ENCODE assay signal across 8 mouse cellular contexts in the genomic region with DNA sequence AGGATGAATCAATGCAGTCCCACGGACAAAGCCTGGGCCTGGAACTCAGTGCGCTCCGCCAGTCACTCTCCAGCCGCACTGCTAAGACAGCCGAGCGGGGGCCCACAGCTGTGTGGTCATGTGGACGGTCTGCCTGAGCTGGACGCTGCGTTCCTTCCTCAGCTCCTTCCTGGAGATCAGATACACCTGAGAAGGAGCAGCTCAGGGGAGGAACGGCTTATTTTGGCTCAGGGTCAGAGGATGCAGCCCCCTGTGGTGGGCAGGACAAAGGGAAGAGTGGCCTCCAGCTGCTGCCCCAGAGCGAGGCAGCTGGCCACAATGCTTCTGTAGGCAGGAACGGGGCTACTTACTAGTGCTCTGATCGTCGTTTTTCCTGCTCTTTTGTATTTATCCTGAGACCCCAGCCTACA. TPM values are rescaled to one million over a fixed set of nuclear protein-coding genes. Genes with fewer than 3 reads are reported as not detected.
DNase-seq lines count a peak whose midpoint lies in the region; ATAC-seq lines count a peak whose summit lies in the region.

No protein-coding gene starts in this region.

- DNase-seq in liver, embryonic 11.5 days (ENCODE audit: low spot score): peak; percentile 44
- DNase-seq in liver: no peak
- peak; percentile 44 for DNase-seq in forebrain, embryonic 10.5 days (ENCODE audit: extremely low spot score, low spot score)
- no peak for DNase-seq in left cerebral cortex, adult 11 months (ENCODE audit: low spot score)
- no peak for DNase-seq in natural killer cell, adult 2 months (ENCODE audit: low spot score in 2 of 2)
- no peak for DNase-seq in ovary, postnatal 14 days (ENCODE audit: low spot score)

- H3K27me3 ChIP-seq in liver, embryonic 11.5 days (replicated peaks; ENCODE audit: control insufficient read depth, insufficient read depth, low read length): no peaks in the 10 kb centered on the region
- H3K27me3 ChIP-seq in forebrain, embryonic 10.5 days (ENCODE audit: poor library complexity, severe bottlenecking): peaks cover 25% of the 10 kb centered on the region
- no peaks in the 10 kb centered on the region for H3K27me3 ChIP-seq in intestine, embryonic 16.5 days (replicated peaks; ENCODE audit: control insufficient read depth, insufficient read depth, low read length)
- H3K27me3 ChIP-seq in neural tube, embryonic 15.5 days (replicated peaks): no peaks in the 10 kb centered on the region

- no peak for ATAC-seq in liver, embryonic 11.5 days (replicated peaks; ENCODE audit: low FRiP score)
- ATAC-seq in intestine, embryonic 16.5 days: peak; percentile 52; the same call in 1 of the 2 replicates
- no peak; the same call in 1 of the 2 replicates for ATAC-seq in neural tube, embryonic 15.5 days (ENCODE audit: low FRiP score)

- no peak overlapping the region for H3K4me3 ChIP-seq in liver, embryonic 11.5 days (ENCODE audit: low read depth, low read length)
- H3K4me3 ChIP-seq in forebrain, embryonic 10.5 days: peak overlapping the region; percentile 38
- H3K4me3 ChIP-seq in intestine, embryonic 16.5 days (ENCODE audit: low read length): peak overlapping the region; percentile 17
- no peak overlapping the region; the same call in 1 of the 2 replicates for H3K4me3 ChIP-seq in neural tube, embryonic 15.5 days (replicated peaks)

- no peaks in the 10 kb centered on the region for H3K9me3 ChIP-seq in liver, embryonic 11.5 days (ENCODE audit: control insufficient read depth, low read length)
- no peaks in the 10 kb centered on the region for H3K9me3 ChIP-seq in forebrain, embryonic 10.5 days
- H3K9me3 ChIP-seq in intestine, embryonic 16.5 days (ENCODE audit: control insufficient read depth, low read length): no peaks in the 10 kb centered on the region
- H3K9me3 ChIP-seq in neural tube, embryonic 15.5 days (replicated peaks): no peaks in the 10 kb centered on the region

- H3K4me1 ChIP-seq in liver, embryonic 11.5 days (replicated peaks; ENCODE audit: control insufficient read depth, insufficient read depth, low read length): no peaks in the 10 kb centered on the region
- peaks cover 33% of the 10 kb centered on the region for H3K4me1 ChIP-seq in forebrain, embryonic 10.5 days
- no peaks in the 10 kb centered on the region for H3K4me1 ChIP-seq in intestine, embryonic 16.5 days (ENCODE audit: control insufficient read depth, insufficient read depth, low read length)
- H3K4me1 ChIP-seq in neural tube, embryonic 15.5 days: peaks cover 10% of the 10 kb centered on the region

- H3K36me3 ChIP-seq in liver, embryonic 11.5 days (ENCODE audit: control insufficient read depth, insufficient read depth, low read length): no peaks in the 10 kb centered on the region
- peaks cover 5% of the 10 kb centered on the region; the same call in 1 of the 2 replicates for H3K36me3 ChIP-seq in forebrain, embryonic 10.5 days (replicated peaks)
- H3K36me3 ChIP-seq in intestine, embryonic 16.5 days (ENCODE audit: control insufficient read depth, insufficient read depth, low read length): no peaks in the 10 kb centered on the region
- H3K36me3 ChIP-seq in neural tube, embryonic 15.5 days: no peaks in the 10 kb centered on the region

- WGBS in liver, embryonic 11.5 days: 36% methylated on average over 14 of the region's 14 CpGs
- 2% methylated on average over 14 of the region's 14 CpGs for WGBS in forebrain, embryonic 10.5 days
- 17% methylated on average over 14 of the region's 14 CpGs for WGBS in intestine, embryonic 16.5 days
- WGBS in neural tube, embryonic 15.5 days: 7% methylated on average over 14 of the region's 14 CpGs

- H3K27ac ChIP-seq in liver, embryonic 11.5 days (ENCODE audit: low read depth, low read length): no peak overlapping the region
- peak overlapping the region; percentile 74 for H3K27ac ChIP-seq in forebrain, embryonic 10.5 days
- H3K27ac ChIP-seq in intestine, embryonic 16.5 days (ENCODE audit: low read length): no peak overlapping the region
- H3K27ac ChIP-seq in neural tube, embryonic 15.5 days (replicated peaks): no peak overlapping the region

- no peak overlapping the region for H3K9ac ChIP-seq in liver, embryonic 11.5 days (ENCODE audit: low read depth, low read length)
- H3K9ac ChIP-seq in intestine, embryonic 16.5 days (ENCODE audit: low read depth, low read length): peak overlapping the region; percentile 42; the same call in 1 of the 2 replicates
- H3K9ac ChIP-seq in neural tube, embryonic 15.5 days (replicated peaks): no peak overlapping the region

- H3K4me2 ChIP-seq in liver, embryonic 11.5 days: peak overlapping the region; percentile 42
- H3K4me2 ChIP-seq in intestine, embryonic 16.5 days (ENCODE audit: low read depth, low read length): peak overlapping the region; percentile 28; the same call in 1 of the 2 replicates
- peak overlapping the region; percentile 49 for H3K4me2 ChIP-seq in neural tube, embryonic 15.5 days

RNA-seq across cellular contexts. Expression of gene Xrcc2, which starts 51.0 kb away (rescaled TPM):
- polyA plus RNA-seq in liver, embryonic 11.5 days (2014; fragmentation: Nextera tagmentation; extraction: Ambion mirVana): 12.5 and 13.6 TPM in 2 replicates
- polyA plus RNA-seq in forebrain, embryonic 10.5 days (2016; fragmentation: Nextera tagmentation; extraction: Ambion mirVana): 20.7 and 22.7 TPM in 2 replicates
- 4.3 and 4.4 TPM in 2 replicates for polyA plus RNA-seq in intestine, embryonic 16.5 days (2015; fragmentation: Nextera tagmentation; extraction: Ambion mirVana)
- 4.4 and 6.0 TPM in 2 replicates for polyA plus RNA-seq in neural tube, embryonic 15.5 days (2015; fragmentation: Nextera tagmentation; extraction: Ambion mirVana)

Comparison
In these comparisons a context has a peak if more than half of its experiments do, and no peak if none do; other contexts are left out.
1. DNase-seq: peak in liver, embryonic 11.5 days (single experiment) and forebrain, embryonic 10.5 days (single experiment); none in liver (single experiment), left cerebral cortex, adult 11 months (single experiment), natural killer cell, adult 2 months (0 of 2) and ovary, postnatal 14 days (single experiment).
2. H3K4me3 ChIP-seq: peak in forebrain, embryonic 10.5 days (single experiment) and intestine, embryonic 16.5 days (single experiment); none in liver, embryonic 11.5 days (single experiment) and neural tube, embryonic 15.5 days (single experiment).
3. Peak in every context shown above with its lines, with median percentiles within 50 percentile points of each other: H3K4me2 ChIP-seq.